Mouse (Mus musculus) limb, embryonic 15.5 days (tissue): Measurements from ENCODE around the gene Ankfn1. TPM values are rescaled to one million over a fixed set of nuclear protein-coding genes. Genes with fewer than 3 reads are reported as not detected.

Source experiments
- ATAC-seq: fragments of 200-750 bp; cut with Nextera tagmentation; 2 replicates; pipeline ENCODE4 v1.8.0; 2017; ENCODE audit warnings: low read depth, moderate TSS enrichment; ENCODE audit not compliant: insufficient number of reproducible peaks, low FRiP score, low TSS enrichment
- H3K27ac ChIP-seq: fragments of 300-500 bp; sonication (generic); 2 replicates; pipeline ENCODE4 v1.5.1; 2015; ENCODE audit warnings: moderate library complexity, mild to moderate bottlenecking, inconsistent platforms
- H3K27me3 ChIP-seq: fragments of 300-500 bp; sonication (generic); 2 replicates; pipeline ENCODE4 v1.6.1; 2015; ENCODE audit warnings: inconsistent platforms
- H3K36me3 ChIP-seq: fragments of 300-500 bp; sonication (generic); 2 replicates; pipeline ENCODE4 v1.6.1; 2015; ENCODE audit warnings: inconsistent platforms
- H3K4me1 ChIP-seq: fragments of 300-500 bp; sonication (generic); 2 replicates; pipeline ENCODE4 v1.6.1; 2015; ENCODE audit warnings: inconsistent platforms
- H3K4me2 ChIP-seq: fragments of 300-500 bp; sonication (generic); 2 replicates; pipeline ENCODE4 v1.6.1; 2015; ENCODE audit warnings: mild to moderate bottlenecking, inconsistent platforms
- H3K4me3 ChIP-seq: fragments of 300-500 bp; sonication (generic); 2 replicates; pipeline ENCODE4 v1.5.1; 2015; ENCODE audit warnings: mild to moderate bottlenecking, inconsistent platforms
- H3K9ac ChIP-seq: fragments of 300-500 bp; sonication (generic); 2 replicates; pipeline ENCODE4 v1.6.1; 2015; ENCODE audit warnings: inconsistent platforms
- H3K9me3 ChIP-seq: fragments of 300-500 bp; sonication (generic); 2 replicates; pipeline ENCODE4 v1.6.1; 2016; ENCODE audit warnings: inconsistent platforms
- WGBS: fragments of 180-500 bp; shearing (Covaris S2); methylation state at CpG from one replicate; pipeline ENCODE4 v1.1.7; 2015; 5-methylcytosine and 5-hydroxymethylcytosine counted together
- polyA plus RNA-seq: library from polyadenylated mRNA; unstranded; fragments of >200 nt; fragmentation: Nextera tagmentation; extraction: Ambion mirVana; gene quantifications from 2 replicates; pipeline ENCODE4 v1.2.1, GENCODE M21; 2015

Ankfn1 gene
- polyA plus RNA-seq, 1 experiment from 2014 or later: 0.50 TPM

DNA sequence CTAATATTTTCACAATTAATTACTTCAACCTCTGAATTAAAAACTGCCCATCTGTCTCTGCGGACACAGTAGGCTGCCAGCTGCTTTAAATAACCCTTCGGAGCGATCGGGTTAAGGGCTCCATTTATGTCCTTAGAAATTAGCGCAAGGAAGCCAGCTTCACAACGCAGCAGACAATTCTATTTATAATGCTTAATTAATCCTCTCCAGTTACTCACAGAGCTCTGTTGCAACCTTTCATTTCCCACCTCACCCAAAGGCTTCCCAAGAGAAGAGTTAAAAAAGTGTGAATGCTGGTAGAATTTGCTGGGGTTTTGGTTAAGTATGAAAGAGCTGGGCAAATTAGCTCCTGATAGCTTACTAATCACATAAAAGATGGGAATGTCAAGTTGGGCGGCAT, 275.7 kb downstream of the Ankfn1 start:
- H3K4me1 ChIP-seq: 0 out of 2 replicates have a peak, but pooled peaks cover 3% of the 10 kb centered on the region
- no peaks in the 10 kb centered on the region for H3K36me3 ChIP-seq
- H3K27me3 ChIP-seq: no peaks in the 10 kb centered on the region
- no peaks in the 10 kb centered on the region for H3K9me3 ChIP-seq
- no peak overlapping the region for H3K4me2 ChIP-seq
- no peak overlapping the region for H3K4me3 ChIP-seq
- no peak for ATAC-seq
- H3K9ac ChIP-seq: no peak overlapping the region
- H3K27ac ChIP-seq: no peak overlapping the region
- WGBS: 46% methylated on average over 7 of the region's 7 CpGs

DNA sequence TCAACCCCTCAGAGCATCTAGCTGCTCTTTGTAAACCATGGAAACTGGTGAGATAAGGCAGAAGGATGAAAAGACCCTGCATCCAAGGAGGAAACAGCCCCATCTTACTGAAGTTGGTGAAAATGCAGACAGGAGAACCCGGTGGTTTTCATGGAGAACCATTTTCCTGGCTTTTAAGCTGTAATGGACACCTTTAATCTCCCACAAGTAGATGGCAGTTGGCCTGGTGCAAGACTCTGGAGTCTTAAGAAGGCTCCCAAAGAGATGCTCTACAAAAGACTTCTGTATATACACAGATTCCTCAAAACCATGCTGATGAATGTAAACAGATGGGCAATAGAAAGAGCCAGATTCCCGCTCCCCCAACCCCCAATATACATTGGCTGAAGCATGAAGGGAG, 276.5 kb downstream of the Ankfn1 start:
- H3K36me3 ChIP-seq: no peaks in the 10 kb centered on the region
- no peak overlapping the region for H3K27ac ChIP-seq
- no peaks in the 10 kb centered on the region for H3K27me3 ChIP-seq
- H3K4me2 ChIP-seq: no peak overlapping the region
- H3K4me3 ChIP-seq: no peak overlapping the region
- 0 out of 2 replicates have a peak, but pooled peaks cover 3% of the 10 kb centered on the region for H3K4me1 ChIP-seq
- no peak overlapping the region for H3K9ac ChIP-seq
- 73% methylated on average over 2 of the region's 2 CpGs for WGBS
- no peak for ATAC-seq
- no peaks in the 10 kb centered on the region for H3K9me3 ChIP-seq

DNA sequence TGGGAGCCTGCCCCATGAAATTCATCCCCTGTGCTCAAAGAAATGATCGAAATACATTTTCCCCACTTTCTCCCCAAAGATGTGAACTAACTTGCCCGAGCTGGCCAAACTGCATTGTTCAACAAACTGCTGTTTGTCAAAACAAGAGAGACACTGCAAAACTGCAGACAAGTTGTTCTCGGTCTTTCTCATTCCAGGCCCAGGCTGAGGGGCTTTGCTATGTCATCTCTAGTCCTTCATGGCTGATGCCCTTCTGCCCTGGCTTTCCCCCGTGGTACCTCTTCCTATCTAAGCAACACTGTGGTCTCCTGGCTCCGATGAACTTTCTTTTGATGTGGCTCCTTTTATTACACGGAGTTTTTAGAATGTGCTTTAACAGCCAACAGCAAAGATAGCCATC, 296.4 kb downstream of the Ankfn1 start:
- Histone ChIP-seq H3K36me3 (no peaks in the 10 kb centered on the region), H3K9me3 (no peaks in the 10 kb centered on the region), H3K4me1 (peaks cover 12% of the 10 kb centered on the region), H3K27me3 (no peaks in the 10 kb centered on the region), H3K4me3 (no peak overlapping the region), H3K27ac (no peak overlapping the region), H3K4me2 (no peak overlapping the region), H3K9ac (no peak overlapping the region)
- no peak for ATAC-seq
- 53% methylated on average over 6 of the region's 6 CpGs for WGBS

DNA sequence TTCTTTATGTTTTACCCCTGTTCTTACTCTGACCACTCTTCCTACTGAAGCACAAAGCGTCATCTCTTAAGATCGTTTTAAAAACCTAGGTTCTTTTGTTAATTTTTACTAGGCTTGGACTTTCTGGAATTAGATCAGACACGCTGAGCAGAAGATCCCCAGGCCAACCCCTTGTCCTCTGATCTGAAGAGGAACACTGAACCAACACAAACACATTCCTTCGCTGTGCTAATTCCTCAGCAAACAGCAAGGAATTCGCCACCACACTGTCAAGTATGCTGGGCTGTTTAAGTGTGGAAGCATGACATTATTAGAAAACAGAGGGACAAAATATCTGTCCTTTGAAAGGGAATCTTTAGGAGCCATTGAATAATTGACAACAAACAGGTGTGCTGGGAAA, 300.5 kb downstream of the Ankfn1 start:
- Histone ChIP-seq H3K4me3 (no peak overlapping the region), H3K27ac (no peak overlapping the region), H3K9me3 (no peaks in the 10 kb centered on the region), H3K4me2 (no peak overlapping the region), H3K4me1 (peaks cover 5% of the 10 kb centered on the region; the same call in 1 of the 2 replicates), H3K27me3 (no peaks in the 10 kb centered on the region), H3K36me3 (no peaks in the 10 kb centered on the region), H3K9ac (no peak overlapping the region)
- no peak for ATAC-seq
- 59% methylated on average over 5 of the region's 5 CpGs for WGBS

DNA sequence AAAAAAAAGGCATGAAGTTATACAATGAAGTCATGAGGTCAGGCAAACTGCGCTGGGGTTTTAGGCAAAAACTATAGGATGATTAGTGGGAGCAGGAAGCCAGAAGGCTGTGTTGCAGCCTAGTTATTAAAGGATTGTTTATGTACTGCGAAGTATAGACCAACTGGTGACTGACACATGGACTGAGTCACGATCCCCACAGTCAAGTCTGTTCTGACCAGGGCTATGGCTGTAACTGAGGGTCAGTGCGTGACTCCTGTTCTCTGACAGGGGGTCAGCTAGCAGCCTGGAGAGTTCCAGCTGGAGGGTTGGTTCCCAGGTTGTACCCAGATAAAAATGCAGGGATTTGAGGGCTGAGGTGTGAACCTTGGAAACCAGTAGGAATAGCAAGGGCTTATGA, 301.4 kb downstream of the Ankfn1 start:
- no peaks in the 10 kb centered on the region for H3K36me3 ChIP-seq
- no peaks in the 10 kb centered on the region for H3K27me3 ChIP-seq
- H3K4me1 ChIP-seq: peaks cover 3% of the 10 kb centered on the region; the same call in 1 of the 2 replicates
- ATAC-seq: no peak
- H3K9ac ChIP-seq: no peak overlapping the region
- 71% methylated on average over 4 of the region's 4 CpGs for WGBS
- no peak overlapping the region for H3K4me3 ChIP-seq
- H3K27ac ChIP-seq: no peak overlapping the region
- H3K9me3 ChIP-seq: no peaks in the 10 kb centered on the region
- no peak overlapping the region for H3K4me2 ChIP-seq

DNA sequence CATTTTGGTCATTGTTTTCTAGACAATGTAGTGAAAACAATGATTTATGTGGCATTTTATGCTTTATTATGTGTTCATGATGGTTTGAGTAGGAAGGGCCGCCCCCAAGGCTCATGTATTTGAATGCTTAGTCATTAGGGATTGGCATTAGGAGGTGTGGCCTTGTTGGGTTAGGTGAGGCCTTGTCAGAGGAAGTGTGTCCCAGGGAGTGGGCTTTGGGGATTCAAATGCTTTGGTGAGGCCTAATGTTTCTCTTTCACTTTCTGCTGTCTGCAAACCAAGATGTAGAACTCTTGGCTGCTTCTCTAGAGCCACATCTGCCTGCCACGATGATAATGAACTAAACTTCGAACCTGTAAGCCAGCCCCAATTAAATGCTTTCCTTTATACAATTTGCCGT, 304.6 kb downstream of the Ankfn1 start:
- no peak overlapping the region for H3K4me2 ChIP-seq
- no peak overlapping the region for H3K9ac ChIP-seq
- no peak for ATAC-seq
- no peaks in the 10 kb centered on the region for H3K4me1 ChIP-seq
- H3K36me3 ChIP-seq: no peaks in the 10 kb centered on the region
- 82% methylated on average over 4 of the region's 4 CpGs for WGBS
- H3K27ac ChIP-seq: no peak overlapping the region
- H3K27me3 ChIP-seq: no peaks in the 10 kb centered on the region
- H3K9me3 ChIP-seq: no peaks in the 10 kb centered on the region
- no peak overlapping the region for H3K4me3 ChIP-seq

DNA sequence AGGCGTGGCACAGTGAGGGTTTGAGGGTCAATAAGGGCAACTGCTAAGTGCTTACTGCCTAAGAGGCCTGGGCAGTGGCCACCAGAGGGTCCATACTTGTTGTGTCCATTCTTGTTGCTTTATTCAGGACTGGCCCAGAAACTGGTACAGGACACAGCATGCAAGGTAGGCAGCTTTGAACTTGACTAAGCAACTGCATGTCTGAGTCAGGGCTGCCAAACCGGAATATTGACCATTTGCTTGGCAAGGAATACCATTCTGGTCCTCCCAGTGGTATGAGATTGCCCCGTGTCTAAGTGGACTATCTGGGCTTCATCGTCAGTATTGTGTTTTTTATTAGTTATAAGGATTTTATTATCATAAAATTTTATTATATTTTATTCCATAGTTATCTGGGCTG, 312.1 kb downstream of the Ankfn1 start:
- WGBS: 83% methylated on average over 4 of the region's 4 CpGs

DNA sequence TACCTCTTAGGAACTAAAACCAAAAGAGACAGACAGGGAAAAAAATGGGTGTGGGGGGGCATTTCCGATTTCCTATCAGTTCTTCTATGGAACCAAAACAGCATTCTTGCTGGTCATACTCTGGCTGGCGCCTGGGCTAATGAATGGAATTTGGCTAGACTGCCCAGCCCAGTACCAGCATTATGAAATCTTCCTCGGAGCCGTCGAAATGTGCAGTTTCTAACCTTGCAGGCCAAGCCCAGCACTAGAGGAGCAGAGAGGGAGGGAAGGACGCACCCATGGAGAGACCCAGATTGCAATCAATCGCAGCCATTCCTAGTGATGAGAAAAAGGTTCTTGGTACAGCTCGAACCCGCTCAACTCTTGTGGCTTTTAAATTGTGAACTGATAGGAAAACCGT, 315.2 kb downstream of the Ankfn1 start:
- no peak overlapping the region for H3K4me2 ChIP-seq
- 73% methylated on average over 10 of the region's 10 CpGs for WGBS
- no peaks in the 10 kb centered on the region for H3K36me3 ChIP-seq
- no peaks in the 10 kb centered on the region for H3K27me3 ChIP-seq
- H3K9me3 ChIP-seq: no peaks in the 10 kb centered on the region
- H3K4me1 ChIP-seq: no peaks in the 10 kb centered on the region
- H3K4me3 ChIP-seq: no peak overlapping the region
- no peak overlapping the region for H3K27ac ChIP-seq
- no peak overlapping the region for H3K9ac ChIP-seq
- no peak for ATAC-seq

More for the DNA sequence above, 312.1 kb downstream of the Ankfn1 start:
- Histone ChIP-seq H3K27me3 (no peaks in the 10 kb centered on the region), H3K9me3 (no peaks in the 10 kb centered on the region), H3K4me2 (no peak overlapping the region), H3K27ac (no peak overlapping the region), H3K4me3 (no peak overlapping the region), H3K4me1 (no peaks in the 10 kb centered on the region), H3K36me3 (no peaks in the 10 kb centered on the region), H3K9ac (no peak overlapping the region)
- no peak for ATAC-seq

DNA sequence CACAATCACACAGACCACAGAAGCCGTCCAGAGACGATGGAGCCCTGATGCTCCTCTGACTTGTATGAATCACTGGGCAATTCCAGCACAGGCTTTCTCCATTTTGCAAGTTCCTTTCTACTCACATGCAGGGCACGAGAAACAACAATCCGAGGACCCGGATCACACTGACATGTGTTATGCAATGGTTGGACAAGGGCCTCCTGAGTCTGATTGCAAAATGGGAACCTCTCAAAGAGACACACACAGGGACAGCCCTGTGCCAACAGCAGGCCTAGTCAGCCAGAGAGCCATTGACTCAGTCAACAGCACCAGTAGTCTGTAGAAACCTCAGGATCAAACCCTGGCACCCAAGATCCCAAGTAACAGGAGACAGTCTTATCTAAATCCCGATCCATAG, 318.0 kb downstream of the Ankfn1 start:
- 89% methylated on average over 6 of the region's 6 CpGs for WGBS
- H3K27me3 ChIP-seq: no peaks in the 10 kb centered on the region
- H3K9ac ChIP-seq: no peak overlapping the region
- H3K4me3 ChIP-seq: no peak overlapping the region
- no peak overlapping the region for H3K4me2 ChIP-seq
- ATAC-seq: no peak
- no peaks in the 10 kb centered on the region for H3K36me3 ChIP-seq
- no peaks in the 10 kb centered on the region for H3K9me3 ChIP-seq
- no peak overlapping the region for H3K27ac ChIP-seq
- no peaks in the 10 kb centered on the region for H3K4me1 ChIP-seq

DNA sequence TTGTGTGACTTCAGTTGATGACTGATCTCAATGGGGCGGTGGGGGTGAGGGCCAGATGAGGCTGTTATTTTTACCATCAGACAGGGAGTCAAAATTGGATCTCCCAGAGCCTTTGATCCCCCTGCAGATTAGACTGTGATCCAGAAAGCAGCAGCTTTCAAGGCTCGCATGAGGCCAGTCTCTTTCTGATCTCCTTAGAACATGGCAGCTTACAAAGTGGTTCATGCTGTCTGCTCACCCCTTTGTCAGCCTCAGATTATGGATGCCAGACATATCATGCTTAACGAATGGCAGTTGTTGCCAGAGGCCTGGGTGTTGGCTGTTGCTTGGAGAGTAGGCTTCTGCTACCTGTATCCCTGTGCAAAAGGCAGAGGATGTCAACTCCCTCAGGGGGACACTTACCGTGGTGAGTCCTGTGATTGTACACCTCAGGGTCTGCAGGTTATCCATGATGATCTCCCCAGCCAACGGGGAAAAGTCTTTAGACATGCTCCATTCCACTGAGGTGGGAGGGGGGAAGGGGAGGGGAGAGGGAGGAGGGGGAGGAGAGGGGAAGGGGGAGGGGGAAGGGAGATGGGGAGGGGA, 321.7 kb downstream of the Ankfn1 start:
- Histone ChIP-seq H3K9ac (no peak overlapping the region), H3K4me2 (no peak overlapping the region), H3K36me3 (no peaks in the 10 kb centered on the region), H3K4me1 (0 out of 2 replicates have a peak, but pooled peaks cover 4% of the 10 kb centered on the region), H3K4me3 (no peak overlapping the region), H3K27me3 (no peaks in the 10 kb centered on the region), H3K27ac (no peak overlapping the region), H3K9me3 (no peaks in the 10 kb centered on the region)
- 20% methylated on average over 5 of the region's 5 CpGs for WGBS
- no peak for ATAC-seq

DNA sequence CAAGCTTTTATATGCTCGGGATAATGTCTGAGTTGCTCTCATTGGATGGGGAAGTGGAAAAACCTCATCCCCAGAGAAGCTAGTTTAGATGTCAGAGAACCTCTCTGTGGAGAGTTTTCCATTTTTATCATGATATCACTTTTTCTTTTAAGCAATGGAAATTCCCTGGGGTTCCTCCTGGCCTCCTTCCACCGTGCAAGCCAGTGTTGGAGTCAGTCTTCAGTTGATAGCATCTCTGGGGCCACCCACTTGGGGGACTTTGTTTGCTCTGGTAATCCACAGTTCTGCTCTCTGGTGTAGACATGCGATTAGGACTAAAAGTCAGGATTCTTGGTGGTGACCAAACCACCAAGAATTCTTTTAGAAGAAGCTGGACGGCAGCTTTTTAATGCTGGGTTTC, 322.8 kb downstream of the Ankfn1 start:
- Histone ChIP-seq H3K36me3 (no peaks in the 10 kb centered on the region), H3K27ac (no peak overlapping the region)
- WGBS: 56% methylated on average over 4 of the region's 4 CpGs

DNA sequence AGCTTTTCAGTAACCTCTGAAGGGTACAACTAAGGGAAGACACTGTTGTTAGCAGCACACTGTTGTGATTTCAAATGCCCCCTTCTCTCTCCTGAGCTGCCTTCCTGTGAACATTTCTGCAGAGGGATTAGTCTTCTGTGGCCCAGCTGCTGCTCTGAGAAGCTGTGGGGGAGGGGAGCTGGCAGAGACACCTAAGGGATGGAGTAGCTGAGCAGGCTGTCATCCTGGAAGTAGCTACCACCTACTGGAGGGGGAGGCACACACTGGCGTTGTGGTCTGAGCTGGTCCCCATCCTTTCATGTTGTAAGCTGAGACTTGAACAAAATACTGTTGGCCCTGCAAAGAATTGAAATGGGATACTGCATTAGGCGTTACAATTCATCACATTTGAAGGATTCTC, 324.6 kb downstream of the Ankfn1 start:
- Histone ChIP-seq H3K27ac (no peak overlapping the region), H3K9ac (no peak overlapping the region), H3K27me3 (no peaks in the 10 kb centered on the region), H3K4me3 (no peak overlapping the region), H3K4me2 (no peak overlapping the region), H3K9me3 (no peaks in the 10 kb centered on the region), H3K36me3 (no peaks in the 10 kb centered on the region), H3K4me1 (peaks cover 19% of the 10 kb centered on the region)
- no peak for ATAC-seq
- 17% methylated on average over 2 of the region's 2 CpGs for WGBS

More for the DNA sequence above, 322.8 kb downstream of the Ankfn1 start:
- Histone ChIP-seq H3K27me3 (no peaks in the 10 kb centered on the region), H3K4me1 (peaks cover 5% of the 10 kb centered on the region), H3K4me2 (no peak overlapping the region), H3K9me3 (no peaks in the 10 kb centered on the region), H3K4me3 (no peak overlapping the region), H3K9ac (no peak overlapping the region)
- ATAC-seq: no peak

DNA sequence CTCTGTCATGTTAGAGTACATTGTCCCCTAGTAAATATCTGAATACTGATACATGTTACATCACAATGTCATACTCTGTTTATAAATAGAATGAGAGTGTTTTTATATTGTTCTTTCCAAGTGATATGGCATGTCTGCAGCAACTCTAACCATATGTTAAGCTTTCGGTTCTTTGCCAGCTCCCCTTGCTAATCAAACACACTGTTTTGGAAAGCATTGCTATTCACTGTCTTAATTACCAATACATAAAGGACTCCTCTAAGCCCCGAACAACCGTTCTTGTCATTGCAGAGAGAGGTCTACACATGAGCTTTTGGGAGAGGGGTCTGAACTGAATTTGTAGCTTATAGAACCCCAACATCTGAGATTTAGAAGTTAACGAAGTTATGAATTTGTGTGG, 327.0 kb downstream of the Ankfn1 start:
- ATAC-seq: no peak
- no peak overlapping the region for H3K9ac ChIP-seq
- no peaks in the 10 kb centered on the region for H3K9me3 ChIP-seq
- no peaks in the 10 kb centered on the region for H3K36me3 ChIP-seq
- 63% methylated on average over 4 of the region's 4 CpGs for WGBS
- no peak overlapping the region for H3K4me2 ChIP-seq
- no peak overlapping the region for H3K4me3 ChIP-seq
- peaks cover 32% of the 10 kb centered on the region for H3K4me1 ChIP-seq
- no peaks in the 10 kb centered on the region for H3K27me3 ChIP-seq
- H3K27ac ChIP-seq: no peak overlapping the region
